Mouse (Mus musculus) left cerebral cortex, postnatal 10 days (tissue): ENCODE data around the gene Cd2. TPM values are rescaled to one million over a fixed set of nuclear protein-coding genes. Genes with fewer than 3 reads are reported as not detected.
A peak's percentile ranks its signal among the peaks of the same experiment; 100 is the strongest.

Source experiments
- DNase-seq, 2 experiments: peaks; one replicate each; pipeline ENCODE4 v3.0.0; 2021 to 2022; ENCODE audit warnings: low spot score in 2 of 2, mixed read lengths in 1 of 2; ENCODE audit errors: extremely low spot score in 1 of 2
- intact Hi-C: fragments of 180-260 bp; cut with DNase I; formaldehyde crosslinking; loops from one replicate; pipeline ENCODE4 v1.15.1; 2025
- total RNA-seq, 2 experiments: library from RNA; stranded (reverse); gene quantifications; 2 replicates each; pipeline ENCODE4 v1.2.3; 2021

The Cd2 gene
- total RNA-seq, 2 experiments from 2014 or later: not detected

DNA sequence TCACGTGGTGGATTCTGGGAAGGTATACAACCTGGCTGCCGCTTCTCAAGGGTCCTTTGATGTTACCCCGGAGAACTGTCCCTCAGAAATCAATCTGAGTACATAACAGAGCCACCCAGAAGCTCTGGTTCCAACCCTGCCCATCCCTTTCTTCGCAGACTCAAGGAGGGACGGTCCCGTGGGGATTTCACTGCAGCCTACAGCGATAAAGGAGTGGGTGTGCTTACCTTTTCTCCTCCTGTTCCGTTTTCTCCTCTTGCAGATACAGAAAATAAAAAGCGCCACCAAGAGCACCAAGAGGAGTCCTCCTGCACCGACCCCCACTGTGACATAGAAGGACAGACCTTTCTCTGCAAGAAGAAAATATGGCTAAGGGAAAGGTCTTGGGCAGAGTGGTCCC is 8.2 kb downstream of the Cd2 start:
- no peak for DNase-seq
- intact Hi-C loops: no loop called here

DNA sequence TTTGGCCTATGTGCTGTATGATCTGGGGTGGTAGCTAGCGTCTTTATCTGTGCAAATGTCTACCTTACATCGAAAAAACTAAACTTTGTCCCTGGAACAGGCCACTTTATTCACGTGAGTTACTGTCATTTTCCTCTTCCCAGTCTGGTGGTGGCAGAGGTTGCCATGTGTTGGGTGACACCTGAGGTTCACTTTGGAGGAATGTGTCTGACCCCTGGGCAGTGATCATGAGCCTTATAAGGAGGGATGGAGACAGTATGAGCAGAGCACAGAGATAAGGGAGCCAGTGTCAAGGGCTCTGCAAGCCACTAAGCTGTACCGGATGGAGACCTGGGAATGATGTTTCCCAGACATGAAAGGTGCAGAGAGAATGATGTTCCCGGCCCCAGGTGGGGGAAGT is 9.3 kb downstream of the Cd2 start:
- no peak for DNase-seq
- intact Hi-C loops: no loop called here

DNA sequence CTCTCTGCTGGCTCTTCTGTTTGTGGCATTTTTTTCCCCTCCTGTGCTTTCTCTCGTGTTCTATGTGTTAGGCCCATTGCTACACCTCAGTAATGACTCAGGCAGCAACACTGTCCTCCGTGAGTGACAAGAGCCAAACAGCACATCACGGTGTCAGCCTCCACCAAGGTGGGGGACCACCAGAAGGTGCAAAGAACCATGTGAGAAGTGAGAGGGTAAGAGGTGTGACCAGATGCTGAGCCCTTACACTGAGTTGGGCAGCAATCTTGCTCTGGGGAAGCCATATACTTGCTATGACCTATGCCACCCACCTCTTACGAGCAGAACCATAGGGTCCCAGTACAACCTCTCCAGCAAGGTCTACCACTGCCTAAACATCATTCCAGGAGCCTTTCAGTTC is 9.9 kb downstream of the Cd2 start:
- intact Hi-C loops: no loop called here
- DNase-seq: no peak

DNA sequence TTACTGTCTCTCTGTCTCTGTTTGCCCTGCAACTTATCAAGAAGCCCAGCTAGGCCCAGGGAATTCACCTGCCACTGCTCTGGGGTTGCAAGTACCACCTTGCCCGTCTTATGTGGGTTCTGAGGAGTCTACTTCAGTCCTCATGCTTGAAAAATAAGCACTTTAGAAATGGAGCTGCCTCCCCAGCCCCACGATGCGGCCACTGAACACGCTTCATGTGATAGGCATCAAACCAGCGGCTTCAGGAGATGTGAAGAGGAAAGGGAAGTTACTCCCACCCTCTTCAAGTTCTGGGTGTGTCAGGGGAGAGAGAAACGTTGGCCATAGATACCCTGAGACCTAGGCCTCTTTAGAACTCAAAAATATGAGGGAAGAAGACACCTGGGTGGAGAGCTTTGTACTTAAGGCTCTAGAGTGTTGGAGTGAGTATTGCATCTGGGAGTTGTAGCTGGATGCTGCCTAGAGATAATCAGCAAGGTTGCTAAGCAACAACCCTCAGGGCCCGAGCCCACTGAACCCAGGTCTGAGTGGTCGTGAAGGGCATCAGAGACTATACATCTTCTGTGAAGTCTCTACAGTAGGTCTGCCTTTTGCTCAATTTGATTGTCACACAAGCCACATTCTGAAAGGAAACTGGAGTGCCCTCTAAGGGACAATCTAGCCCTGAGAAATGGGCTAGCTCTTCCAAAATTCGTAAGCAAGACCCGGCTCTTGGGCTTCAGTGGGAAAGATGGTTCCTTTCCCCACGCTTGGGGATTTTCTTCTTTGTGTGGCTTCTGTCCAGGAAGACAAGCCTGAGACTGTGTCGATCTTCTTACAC is 11.0 kb downstream of the Cd2 start:
- intact Hi-C loops: no loop called here
- DNase-seq: no peak

DNA sequence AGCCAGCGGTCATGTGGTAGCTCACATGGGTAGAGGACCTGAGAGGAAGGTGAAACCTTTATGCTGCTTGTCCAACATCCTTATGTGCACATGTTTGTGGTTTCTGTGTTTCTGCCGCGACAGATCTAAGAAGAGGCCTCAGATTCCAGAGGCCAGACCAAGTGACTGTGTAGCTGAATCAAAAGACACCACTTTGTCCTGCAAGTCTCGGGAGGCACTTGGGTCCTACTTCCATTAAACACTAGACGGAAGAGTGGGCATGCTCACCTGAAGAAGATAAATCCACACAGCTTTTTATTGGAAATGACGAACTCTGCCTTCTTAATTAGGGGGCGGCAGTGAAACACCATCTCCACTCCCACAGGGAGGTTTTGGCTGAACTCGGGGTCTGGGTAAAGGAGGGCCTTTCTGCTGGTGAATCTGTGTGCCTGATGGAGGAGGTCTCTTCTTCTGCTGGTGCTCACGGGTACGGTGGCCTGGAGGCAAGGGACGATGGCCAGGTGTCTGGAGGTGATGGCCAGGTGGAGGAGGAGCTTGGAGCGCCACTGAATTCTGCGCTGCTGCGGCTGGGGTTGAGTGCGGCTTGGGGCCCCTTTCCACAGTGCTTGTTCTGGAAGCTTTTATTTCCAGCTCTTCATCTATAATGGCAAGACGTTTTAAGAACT is 12.0 kb downstream of the Cd2 start:
- DNase-seq: no peak
- intact Hi-C loops: no loop called here

DNA sequence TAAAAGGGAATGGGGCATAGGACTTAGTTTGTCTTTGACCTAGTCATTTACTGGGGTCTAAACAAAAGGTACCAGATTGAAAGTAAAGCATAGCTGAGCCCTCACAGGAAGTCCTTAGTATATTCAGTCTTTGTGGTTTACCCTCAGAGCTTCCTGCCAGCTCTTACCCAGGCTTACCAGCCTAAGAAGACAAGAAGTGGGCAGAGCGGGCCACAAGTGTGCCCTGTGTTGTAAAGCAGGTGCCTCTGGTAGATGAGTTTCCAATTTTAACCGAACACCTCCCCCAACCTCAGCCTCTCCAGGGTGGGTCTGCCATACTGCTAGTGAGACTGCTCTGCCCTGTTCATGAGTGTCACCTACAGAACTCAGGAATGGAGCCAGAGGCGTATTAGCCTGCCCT is 12.9 kb downstream of the Cd2 start:
- intact Hi-C loops: loop anchor here (5.0 kb wide), 1 partner anchor 102 kb away; no protein-coding TSS in a partner anchor
- no peak for DNase-seq

DNA sequence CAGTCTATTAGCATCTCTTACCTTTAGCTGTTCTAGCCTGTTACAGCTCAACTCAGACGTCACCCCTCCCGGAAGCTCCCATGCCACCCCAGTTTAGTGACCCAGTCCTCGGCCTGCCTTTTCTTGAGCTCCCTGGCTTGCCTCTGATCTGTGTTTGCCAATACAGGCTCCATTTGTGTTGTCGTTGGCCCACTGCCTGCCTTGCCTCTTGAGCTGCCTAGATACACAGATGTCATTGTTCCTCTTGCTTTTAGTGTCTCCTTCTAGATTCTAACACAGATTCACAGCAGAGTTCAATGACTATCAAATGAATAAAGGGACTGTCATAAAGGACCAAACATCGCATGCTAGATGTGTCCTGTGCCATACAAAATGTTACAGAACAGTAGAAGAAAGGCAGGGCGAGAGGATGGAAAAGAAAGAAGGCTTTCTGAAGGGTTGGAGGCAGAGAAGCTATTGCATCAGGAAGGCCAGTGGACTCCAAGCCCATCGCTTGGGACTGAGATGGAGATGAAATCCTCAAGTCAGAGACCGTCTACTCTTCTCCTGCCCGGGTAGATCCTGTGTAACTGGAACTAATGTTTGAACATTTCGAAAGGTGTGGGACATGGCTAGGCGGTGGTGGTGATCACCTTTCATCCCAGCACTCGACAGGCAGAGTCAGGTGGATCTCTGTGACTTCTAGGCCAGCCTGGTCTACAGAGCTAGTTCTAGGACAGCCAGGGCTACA is 13.5 kb downstream of the Cd2 start:
- intact Hi-C loops: loop anchor here (5.0 kb wide), 1 partner anchor 102 kb away; no protein-coding TSS in a partner anchor
- peak; percentile 44 to 73 for DNase-seq

DNA sequence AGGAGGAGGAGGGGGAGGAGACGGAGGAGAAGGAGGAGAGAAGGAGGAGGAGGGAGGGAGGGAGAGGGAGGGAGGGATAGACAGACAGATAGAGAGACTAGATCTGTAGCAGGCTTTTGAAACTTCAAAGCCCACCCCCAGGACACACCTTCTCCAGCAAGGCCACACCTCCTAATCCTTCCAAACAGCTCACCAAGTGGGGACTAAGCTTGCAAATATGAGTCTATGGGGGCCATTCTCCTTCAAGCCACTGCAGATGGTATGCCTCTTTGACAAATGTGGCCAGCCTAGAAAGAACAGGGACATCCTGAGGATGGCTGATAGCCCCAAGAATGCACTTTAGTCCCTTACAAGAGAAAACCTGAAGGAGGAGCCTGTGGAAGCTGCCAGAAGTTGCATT is 15.6 kb downstream of the Cd2 start:
- intact Hi-C loops: loop anchor here (5.0 kb wide), 1 partner anchor 100 kb away; no protein-coding TSS in a partner anchor
- no peak for DNase-seq

DNA sequence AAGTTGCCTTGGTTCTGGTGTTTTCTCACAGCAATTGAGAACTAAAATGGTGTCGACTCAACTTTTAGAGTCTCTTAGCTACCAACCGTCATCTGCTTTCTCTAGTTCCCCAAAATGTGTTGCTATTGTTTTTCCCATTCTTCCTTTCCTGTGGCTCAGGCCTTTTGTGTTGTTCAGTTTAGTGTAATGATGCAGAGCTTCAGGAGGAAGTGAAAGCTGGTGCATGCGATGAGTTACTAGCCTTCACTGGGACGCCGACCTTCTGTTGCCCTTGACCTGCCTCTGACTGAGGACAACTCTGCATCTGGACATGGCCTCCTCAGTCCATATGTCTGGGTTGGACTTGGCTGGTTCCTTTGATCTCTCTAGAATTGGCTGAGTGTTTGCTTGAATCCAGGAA is 16.9 kb downstream of the Cd2 start:
- intact Hi-C loops: loop anchor here (5.0 kb wide), 1 partner anchor 99 kb away; no protein-coding TSS in a partner anchor
- DNase-seq: no peak

DNA sequence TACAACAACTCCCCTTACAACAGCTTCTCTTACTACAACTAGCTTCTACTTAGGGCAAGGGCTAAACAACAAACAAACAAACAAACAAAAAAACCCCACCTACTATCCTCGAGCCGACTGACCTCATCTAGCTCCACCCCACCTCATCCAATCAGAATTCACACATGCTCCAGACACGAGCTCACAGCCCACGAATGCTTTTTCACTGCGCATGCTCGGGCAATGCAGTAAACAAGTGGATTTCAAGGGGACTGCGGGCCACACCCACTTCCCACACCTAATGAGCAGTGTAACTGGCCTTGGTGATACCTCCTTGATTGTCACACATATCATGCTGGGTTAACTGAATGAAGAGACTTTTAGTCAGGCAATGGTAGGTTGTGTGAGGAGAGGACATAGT is 19.4 kb downstream of the Cd2 start:
- intact Hi-C loops: no loop called here
- DNase-seq: no peak

DNA sequence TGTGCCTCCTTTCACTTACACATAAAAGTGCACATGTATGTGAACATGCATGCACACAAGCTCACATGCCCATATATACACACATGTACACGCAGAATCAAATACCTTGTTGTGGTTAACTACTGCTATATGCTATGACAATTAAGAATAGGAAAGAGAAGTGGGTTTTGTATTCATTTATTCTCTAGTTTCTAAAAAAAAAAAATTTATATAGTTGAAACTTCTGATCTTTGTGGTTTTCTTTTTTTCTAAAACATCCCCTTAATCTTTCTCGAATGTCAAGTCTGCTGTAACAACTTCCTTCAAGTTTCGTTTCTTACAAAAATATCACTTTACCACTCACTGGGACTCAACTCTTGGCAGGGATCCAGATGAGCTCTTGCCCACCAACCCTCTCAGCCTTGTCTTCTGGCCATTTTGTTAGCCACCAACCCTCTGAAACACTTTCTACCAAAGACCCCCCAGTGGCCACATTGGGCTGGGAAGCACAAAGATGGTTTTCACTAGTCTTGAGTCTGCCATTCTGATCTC is 22.1 kb downstream of the Cd2 start:
- no peak for DNase-seq
- intact Hi-C loops: no loop called here

DNA sequence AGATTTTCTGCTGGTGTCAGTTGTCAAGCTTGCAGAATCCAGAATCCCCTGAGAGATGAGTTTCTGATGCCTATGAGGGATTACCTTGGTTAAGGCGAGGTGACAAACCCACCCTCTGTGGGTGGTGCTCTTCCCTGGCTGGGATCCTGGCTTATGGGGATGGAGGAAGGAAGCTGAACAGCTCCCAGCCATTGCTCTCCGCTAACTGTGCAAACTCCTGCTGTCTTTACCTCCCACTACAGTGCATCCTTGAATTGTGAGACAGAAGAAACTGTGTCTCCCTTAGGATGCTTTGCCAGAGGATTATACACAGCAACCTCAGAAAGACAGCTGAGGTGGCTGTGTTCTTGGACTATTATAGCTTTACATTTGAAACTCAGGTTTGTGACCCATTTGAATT is 28.8 kb downstream of the Cd2 start:
- DNase-seq: no peak
- intact Hi-C loops: no loop called here

DNA sequence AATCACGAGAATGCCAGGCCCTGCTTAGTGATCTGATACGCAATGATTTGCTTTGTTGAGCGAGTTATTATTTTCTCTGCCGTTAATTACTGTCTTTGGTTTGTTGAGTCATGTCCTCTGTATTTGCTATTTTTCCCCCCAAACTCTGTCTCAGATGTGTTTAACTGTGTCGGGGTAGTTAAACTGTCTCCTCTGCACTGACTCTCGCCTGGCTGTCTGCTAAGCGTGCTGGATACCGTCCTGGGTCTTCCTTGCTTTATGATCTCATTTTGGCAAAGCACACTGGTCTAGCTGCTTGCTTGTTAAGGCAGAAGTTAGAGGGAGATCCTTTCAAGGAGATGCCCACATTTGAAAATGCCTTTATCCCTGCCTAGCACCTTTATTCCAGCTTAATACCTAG is 31.6 kb downstream of the Cd2 start:
- DNase-seq: no peak
- intact Hi-C loops: no loop called here

DNA sequence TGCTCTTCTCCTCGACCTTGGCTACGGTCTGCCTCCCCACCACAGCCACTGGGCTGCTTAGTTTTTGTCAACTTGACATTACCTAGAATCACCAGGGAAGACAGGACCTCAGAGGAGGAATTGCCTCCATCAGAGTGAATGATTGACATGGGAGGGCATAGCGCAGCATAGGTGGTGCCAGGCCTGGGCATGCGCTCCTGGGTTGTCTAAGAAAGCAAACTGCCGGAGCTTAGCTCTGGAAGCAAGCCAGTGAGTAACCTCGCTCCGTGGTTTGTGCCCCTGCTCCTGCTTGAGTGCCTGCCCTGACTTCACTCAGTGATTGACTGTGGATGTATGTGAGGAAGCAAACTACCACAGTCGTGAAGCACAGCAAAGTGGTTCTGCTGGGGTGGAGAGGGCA is 35.6 kb downstream of the Cd2 start:
- DNase-seq: no peak
- intact Hi-C loops: no loop called here

DNA sequence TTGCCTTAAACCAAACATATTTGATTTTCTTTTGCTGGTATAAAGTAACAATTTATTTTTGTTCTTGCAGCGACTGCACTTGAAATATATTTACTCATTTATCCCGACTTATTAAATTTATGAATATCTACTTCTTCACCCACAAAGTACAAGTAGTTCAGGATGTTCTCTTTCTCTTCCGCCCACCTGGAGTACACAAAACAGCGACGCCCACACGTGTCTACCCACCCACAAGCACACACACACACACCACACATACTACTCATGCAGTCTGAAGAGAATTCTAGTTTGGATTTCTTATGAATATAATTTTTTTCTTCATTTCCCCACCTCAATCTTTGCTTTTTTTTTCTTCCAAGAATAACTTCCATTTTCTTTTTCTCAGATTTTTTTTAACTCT is 37.9 kb downstream of the Cd2 start:
- no peak for DNase-seq

DNA sequence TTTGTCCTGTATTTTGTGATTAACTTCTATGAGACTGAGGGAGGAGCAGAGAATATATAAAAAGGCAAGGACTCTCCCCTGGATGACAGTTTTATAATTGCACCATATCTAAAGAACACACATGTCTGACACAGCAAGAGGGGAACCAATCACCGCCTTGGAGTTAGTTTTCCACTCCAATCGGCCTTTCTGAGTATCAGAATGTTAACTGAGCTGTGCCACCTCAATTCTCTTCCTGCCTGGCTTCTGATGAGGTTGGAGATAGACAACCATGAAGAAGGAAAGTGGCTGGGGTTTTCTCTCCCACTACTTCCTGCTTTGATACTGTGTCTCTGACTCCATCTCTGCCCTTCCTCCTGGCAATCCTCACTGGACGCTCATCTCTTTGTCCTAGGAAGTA is 42.5 kb downstream of the Cd2 start:
- intact Hi-C loops: no loop called here
- no peak for DNase-seq

More for the DNA sequence above, 37.9 kb downstream of the Cd2 start:
- intact Hi-C loops: no loop called here

DNA sequence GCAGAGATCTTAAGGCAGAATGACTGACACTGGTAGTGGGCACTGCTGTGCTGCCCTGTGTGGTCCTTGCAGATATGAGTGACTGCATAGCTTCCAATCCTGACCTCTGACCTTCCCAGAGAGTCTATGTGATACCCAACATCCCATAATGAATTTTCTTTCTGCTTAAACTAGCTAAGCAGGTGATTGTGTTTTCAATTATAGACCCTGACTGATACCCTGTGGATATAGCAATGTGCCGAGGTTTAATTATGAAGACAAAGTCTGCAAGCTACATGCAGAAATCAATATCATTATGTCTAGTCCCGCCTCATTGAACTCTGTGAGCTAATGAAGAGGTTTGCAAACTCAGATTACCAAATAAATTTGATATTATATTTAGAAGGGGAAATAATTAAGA is 44.7 kb downstream of the Cd2 start:
- no peak for DNase-seq
- intact Hi-C loops: no loop called here

DNA sequence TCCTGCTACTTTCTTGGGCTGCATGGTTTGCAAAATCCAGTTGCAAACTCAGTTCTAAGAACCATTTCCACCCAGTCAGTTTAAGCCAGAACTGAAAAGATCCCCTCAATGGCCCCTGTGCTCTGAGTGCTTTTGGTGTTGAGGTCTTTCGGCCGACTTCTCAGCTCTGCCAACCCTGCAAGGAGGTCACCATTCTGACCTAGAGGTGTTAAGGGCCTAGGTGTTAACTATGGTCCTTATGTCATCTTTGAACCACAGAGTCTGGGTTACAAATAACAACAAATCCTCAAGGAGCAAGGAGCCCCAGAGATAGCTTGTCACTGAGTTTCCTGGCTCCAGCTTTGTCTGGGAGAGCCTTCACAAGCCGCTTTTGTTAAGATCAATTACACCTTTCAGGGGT is 45.9 kb downstream of the Cd2 start:
- intact Hi-C loops: no loop called here
- DNase-seq: no peak

DNA sequence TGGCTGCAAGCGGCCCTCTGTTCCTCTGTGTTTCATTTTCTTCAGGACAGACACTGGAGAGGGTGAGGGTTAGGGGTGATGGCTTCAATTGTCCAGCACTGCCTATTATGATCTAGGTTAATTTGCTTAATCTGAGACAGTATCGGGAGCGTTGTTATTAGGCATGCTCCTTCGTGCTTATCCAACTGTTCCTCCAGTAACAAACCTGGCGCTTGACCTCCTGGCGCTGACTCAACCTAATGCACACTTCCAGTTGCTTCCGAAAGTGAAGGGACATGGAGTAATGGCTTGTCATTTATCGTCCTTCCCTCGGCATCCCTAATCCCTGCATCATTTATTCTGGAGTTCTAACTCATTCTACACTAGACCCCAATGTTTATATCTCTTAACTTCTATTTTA is 46.9 kb downstream of the Cd2 start:
- intact Hi-C loops: no loop called here
- DNase-seq: no peak

DNA sequence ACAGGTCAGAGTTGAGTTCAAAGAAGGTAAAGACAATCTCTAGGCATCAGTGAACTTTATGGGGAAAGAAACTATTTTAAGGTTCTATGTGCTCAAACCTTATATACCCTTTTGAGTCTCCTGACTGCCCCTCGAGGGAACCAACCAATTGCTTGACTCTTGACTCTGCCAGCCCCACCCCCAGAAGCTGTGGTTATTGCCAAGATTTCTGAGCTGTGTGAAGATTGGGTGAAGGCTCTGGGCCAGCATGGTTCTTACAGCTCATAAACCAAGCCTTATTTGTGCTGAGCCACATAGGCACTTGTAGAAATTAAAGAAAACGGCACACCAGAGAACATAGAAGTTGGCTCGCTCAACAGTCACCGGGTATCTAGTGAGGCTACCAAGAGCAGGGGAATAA is 48.5 kb downstream of the Cd2 start:
- DNase-seq: no peak
- intact Hi-C loops: no loop called here
